In genomic region chr5:131308397-131308796, GRCm38 (mm10) we compare ENCODE assay signal across 9 mouse cellular contexts. TPM values are rescaled to one million over a fixed set of nuclear protein-coding genes. Genes with fewer than 3 reads are reported as not detected.
DNase-seq lines count a peak whose midpoint lies in the region; ATAC-seq lines count a peak whose summit lies in the region.
"Had no signal": no experiment of that assay in that cellular context is flagged by ENCODE, and none has a peak within 500 bp of the region (broad histone marks: within the 10 kb centered on the region; RNA-seq: fewer than 3 reads in every experiment).

Galnt17 (minus strand) TSS chr5:131308497.

- H3K9me3 ChIP-seq in heart, embryonic 13.5 days: no peaks in the 10 kb centered on the region
- H3K9me3 ChIP-seq in hindbrain, embryonic 14.5 days (ENCODE audit: control insufficient read depth, low read length): no peaks in the 10 kb centered on the region
- H3K9me3 ChIP-seq in liver, embryonic 15.5 days (replicated peaks): no peaks in the 10 kb centered on the region

- peaks cover 37% of the 10 kb centered on the region for H3K27me3 ChIP-seq in heart, embryonic 13.5 days (replicated peaks)
- H3K27me3 ChIP-seq in hindbrain, embryonic 14.5 days (ENCODE audit: control insufficient read depth, insufficient read depth, low read length): peaks cover 14% of the 10 kb centered on the region; the same call in 1 of the 2 replicates
- peaks cover 36% of the 10 kb centered on the region for H3K27me3 ChIP-seq in liver, embryonic 15.5 days

- ATAC-seq in heart, embryonic 13.5 days (ENCODE audit: extremely low read depth, insufficient number of reproducible peaks, low FRiP score, low TSS enrichment): no peak
- ATAC-seq in hindbrain, embryonic 14.5 days (ENCODE audit: low FRiP score): no peak
- ATAC-seq in liver, embryonic 15.5 days (ENCODE audit: insufficient read depth): no peak

- H3K9ac ChIP-seq in heart, embryonic 13.5 days: peak within 1 kb of the TSS; percentile 78
- peak within 1 kb of the TSS; percentile 79 for H3K9ac ChIP-seq in hindbrain, embryonic 14.5 days
- no peak within 1 kb of the TSS for H3K9ac ChIP-seq in liver, embryonic 15.5 days

- peaks cover 11% of the 10 kb centered on the region for H3K4me1 ChIP-seq in heart, embryonic 13.5 days
- H3K4me1 ChIP-seq in brown adipose tissue, adult 24 weeks (ENCODE audit: control insufficient read depth, insufficient read depth, insufficient read length, low read length): no peaks in the 10 kb centered on the region
- peaks cover 16% of the 10 kb centered on the region for H3K4me1 ChIP-seq in hindbrain, embryonic 14.5 days (replicated peaks; ENCODE audit: control insufficient read depth, insufficient read depth, low read length)
- H3K4me1 ChIP-seq in liver, embryonic 15.5 days (replicated peaks): no peaks in the 10 kb centered on the region

- peak within 1 kb of the TSS; percentile 81 for H3K4me2 ChIP-seq in heart, embryonic 13.5 days
- H3K4me2 ChIP-seq in hindbrain, embryonic 14.5 days (replicated peaks): peak within 1 kb of the TSS; percentile 85
- peak within 1 kb of the TSS; percentile 37 for H3K4me2 ChIP-seq in liver, embryonic 15.5 days

- peak within 1 kb of the TSS; percentile 66 for H3K4me3 ChIP-seq in heart, embryonic 13.5 days
- peak within 1 kb of the TSS; percentile 54 for H3K4me3 ChIP-seq in brown adipose tissue, adult 24 weeks (ENCODE audit: insufficient read depth, low read depth, low read length)
- peak within 1 kb of the TSS; percentile 60 for H3K4me3 ChIP-seq in hindbrain, embryonic 14.5 days (replicated peaks; ENCODE audit: low read length)
- peak within 1 kb of the TSS; percentile 22 for H3K4me3 ChIP-seq in liver, embryonic 15.5 days (replicated peaks)

- H3K27ac ChIP-seq in heart, embryonic 13.5 days (replicated peaks): peak within 1 kb of the TSS; percentile 49; the same call in 1 of the 2 replicates
- no peak within 1 kb of the TSS for H3K27ac ChIP-seq in brown adipose tissue, adult 24 weeks (replicated peaks; ENCODE audit: low read depth, low read length)
- peak within 1 kb of the TSS; percentile 89 for H3K27ac ChIP-seq in hindbrain, embryonic 14.5 days
- no peak within 1 kb of the TSS for H3K27ac ChIP-seq in liver, embryonic 15.5 days (replicated peaks)

- no peak for DNase-seq in heart, postnatal 36 days
- DNase-seq in hindbrain, embryonic 14.5 days (ENCODE audit: low spot score): no peak
- DNase-seq in spleen, postnatal 4 days (ENCODE audit: low spot score in 2 of 2): no peak
- no peak for DNase-seq in frontal cortex, postnatal 36 days (ENCODE audit: low spot score in 2 of 2)
- no peak for DNase-seq in MN1 (ENCODE audit: low spot score)

- intact Hi-C loops in heart, postnatal 36 days (cut with DNase I): loop anchor here (5.0 to 10.0 kb wide), 3 partner anchors 76 to 444 kb away; no protein-coding TSS in a partner anchor

- no peaks in the 10 kb centered on the region for H3K36me3 ChIP-seq in heart, embryonic 13.5 days
- no peaks in the 10 kb centered on the region for H3K36me3 ChIP-seq in hindbrain, embryonic 14.5 days (replicated peaks; ENCODE audit: control insufficient read depth, insufficient read depth)
- H3K36me3 ChIP-seq in liver, embryonic 15.5 days (replicated peaks): no peaks in the 10 kb centered on the region
- H3K36me3 ChIP-seq: G1E had no signal

- WGBS in heart, embryonic 13.5 days: 58% methylated on average over 3 of the region's 3 CpGs
- 63% methylated on average over 3 of the region's 3 CpGs for WGBS in hindbrain, embryonic 14.5 days
- WGBS in liver, embryonic 15.5 days (ENCODE audit: insufficient replicate concordance): 38% methylated on average over 3 of the region's 3 CpGs

RNA-seq across cellular contexts. Expression of gene Galnt17, which starts in this region (rescaled TPM):
- polyA plus RNA-seq in heart, embryonic 13.5 days (2015; fragmentation: Nextera tagmentation; extraction: Ambion mirVana): 1.0 and 1.1 TPM in 2 replicates
- 1 to 10 TPM; 4.1 to 5.7 TPM for total RNA-seq in heart, postnatal 36 days (2021)
- polyA plus RNA-seq in brown adipose tissue, adult 24 weeks (2012; ENCODE audit: insufficient read depth, insufficient read length, missing spikeins): 0.44 and 0.46 TPM in 2 replicates
- polyA plus RNA-seq in hindbrain, embryonic 14.5 days (2014; fragmentation: Nextera tagmentation; extraction: Ambion mirVana): 7.5 and 11.5 TPM in 2 replicates
- polyA plus RNA-seq in liver, embryonic 15.5 days (2015; fragmentation: Nextera tagmentation; extraction: Ambion mirVana): 0.08 and 0.09 TPM in 2 replicates
- polyA plus RNA-seq: G1E had no signal

Comparison
In these comparisons a context has a peak if more than half of its experiments do, and no peak if none do; other contexts are left out.
1. H3K27ac ChIP-seq: peak in heart, embryonic 13.5 days (single experiment) and hindbrain, embryonic 14.5 days (single experiment); none in brown adipose tissue, adult 24 weeks (single experiment) and liver, embryonic 15.5 days (single experiment).
2. Peak in every context shown above with its lines, with median percentiles within 50 percentile points of each other: H3K4me2 ChIP-seq and H3K4me3 ChIP-seq.